9 mouse cellular contexts compared by ENCODE assay signal in the genomic region with DNA sequence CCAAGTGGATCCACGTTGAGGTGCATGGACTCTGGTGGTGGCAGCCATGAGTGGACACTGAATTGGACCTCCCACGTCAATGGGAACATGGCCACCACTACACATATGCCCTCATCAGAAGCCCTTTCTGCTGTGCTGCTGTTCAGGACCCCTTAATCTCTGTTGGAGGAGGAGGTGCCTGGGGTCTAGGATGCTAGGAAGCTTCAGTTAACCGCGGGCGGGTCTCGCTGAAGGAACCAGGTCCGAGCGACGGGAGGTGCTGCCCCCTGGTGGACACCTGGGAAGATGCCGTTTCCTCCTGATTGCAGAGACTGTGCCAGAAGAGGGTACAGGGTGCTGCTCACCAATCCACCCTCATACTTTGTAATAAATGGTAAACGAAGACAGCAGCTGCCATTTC. TPM values are rescaled to one million over a fixed set of nuclear protein-coding genes. Genes with fewer than 3 reads are reported as not detected.
DNase-seq lines count a peak whose midpoint lies in the region; ATAC-seq lines count a peak whose summit lies in the region.
"Had no signal": no experiment of that assay in that cellular context is flagged by ENCODE, and none has a peak within 500 bp of the region (broad histone marks: within the 10 kb centered on the region; RNA-seq: fewer than 3 reads in every experiment).

No protein-coding gene starts in this region.

- no peaks in the 10 kb centered on the region for H3K36me3 ChIP-seq in heart, embryonic 13.5 days

- H3K27me3 ChIP-seq in heart, embryonic 13.5 days (replicated peaks) = peaks cover 23% of the 10 kb centered on the region; the same call in 1 of the 2 replicates

- H3K4me1 ChIP-seq in heart, embryonic 13.5 days = peaks cover 5% of the 10 kb centered on the region; the same call in 1 of the 2 replicates

- peak overlapping the region; percentile 53 for H3K4me2 ChIP-seq in heart, embryonic 13.5 days

- no peaks in the 10 kb centered on the region for H3K9me3 ChIP-seq in heart, embryonic 13.5 days

- no peak overlapping the region for H3K9ac ChIP-seq in heart, embryonic 13.5 days

- ATAC-seq in heart, embryonic 13.5 days (ENCODE audit: extremely low read depth, insufficient number of reproducible peaks, low FRiP score, low TSS enrichment) = no peak

- H3K4me3 ChIP-seq in heart, embryonic 13.5 days = 0 out of 2 replicates have a peak overlapping the region, but pooled peaks have one; percentile 9

- no peak overlapping the region for H3K27ac ChIP-seq in heart, embryonic 13.5 days (replicated peaks)

- DNase-seq in CD4-positive, CD25-positive, alpha-beta regulatory T cell, adult 2 months (ENCODE audit: low read depth, low spot score) = peak; percentile 90
- DNase-seq in WW6 (ENCODE audit: low read depth, low spot score) = peak; percentile 52
- peak; percentile 81 for DNase-seq in embryo, embryonic 10.5 days (ENCODE audit: low spot score)
- DNase-seq in kidney, postnatal 4 days = peak; percentile 83 to 85
- peak; percentile 63 for DNase-seq in lung, postnatal 25 days (ENCODE audit: low spot score)
- DNase-seq in right cerebral cortex, adult 18-20 months = peak; percentile 63
- no peak for DNase-seq in c-Kit-positive CD71-positive TER-119-positive erythroid progenitor cells, embryonic 14.5 days (ENCODE audit: low spot score)

- WGBS in heart, embryonic 13.5 days = 9% methylated on average over 11 of the region's 11 CpGs

RNA-seq across cellular contexts. Expression of a gene that starts 14.6 kb away (rescaled TPM):
- polyA plus RNA-seq in heart, embryonic 13.5 days (2015; fragmentation: Nextera tagmentation; extraction: Ambion mirVana) = 18.1 and 19.3 TPM in 2 replicates

RNA-seq across cellular contexts. Expression of a gene that starts 14.8 kb away (rescaled TPM):
- 2.9 and 5.3 TPM in 2 replicates for polyA plus RNA-seq in heart, embryonic 13.5 days (2015; fragmentation: Nextera tagmentation; extraction: Ambion mirVana)

RNA-seq across cellular contexts. Expression of a gene that starts 35.8 kb away (rescaled TPM):
- not detected in 2 replicates for polyA plus RNA-seq in heart, embryonic 13.5 days (2015; fragmentation: Nextera tagmentation; extraction: Ambion mirVana)
- polyA plus RNA-seq: heart, embryonic 16.5 days had no signal

RNA-seq across cellular contexts. Expression of a gene that starts 51.1 kb away (rescaled TPM):
- not detected in 2 replicates for polyA plus RNA-seq in heart, embryonic 13.5 days (2015; fragmentation: Nextera tagmentation; extraction: Ambion mirVana)
